Mouse (Mus musculus) kidney, adult 8-10 months (tissue): ENCODE results near the gene Nans.

Experiments
- DNase-seq, 2 experiments: peaks; one replicate each; pipeline ENCODE4 v3.0.0; 2022

The Nans gene

GRCm38 (mm10) chr4:46533934-46534720 is 45.1 kb downstream of the Nans start:
- no peak for DNase-seq

- DNase-seq: no peak
These were observed 46.2 kb downstream of the Nans start for GRCm38 (mm10) chr4:46535094-46535830.

GRCm38 (mm10) chr4:46535840-46536361 is 46.9 kb downstream of the Nans start, which contains the start of gene Trim14:
Gene Trim14 (minus strand): TSS chr4:46536141.
- DNase-seq: peak in 1 of 2 experiments; percentile 19

- DNase-seq: no peak
These were observed 50.1 kb downstream of the Nans start for GRCm38 (mm10) chr4:46539167-46539566.

- no peak for DNase-seq
These were observed 52.7 kb downstream of the Nans start for GRCm38 (mm10) chr4:46541707-46542106.

GRCm38 (mm10) chr4:46543366-46544050 is 54.5 kb downstream of the Nans start:
- DNase-seq: no peak

- no peak for DNase-seq
These were observed 55.3 kb downstream of the Nans start for GRCm38 (mm10) chr4:46544313-46544712.

GRCm38 (mm10) chr4:46545498-46545897 is 56.5 kb downstream of the Nans start:
- peak in 1 of 2 experiments; percentile 24 for DNase-seq

GRCm38 (mm10) chr4:46546709-46547108 is 57.7 kb downstream of the Nans start:
- DNase-seq: no peak

- no peak for DNase-seq
These were observed 60.9 kb downstream of the Nans start for GRCm38 (mm10) chr4:46549979-46550378.

- no peak for DNase-seq
These were observed 61.4 kb downstream of the Nans start for GRCm38 (mm10) chr4:46550406-46550805.
